Mouse (Mus musculus) MEL (cell line): ENCODE results near the gene Slc1a3. TPM values are rescaled to one million over a fixed set of nuclear protein-coding genes. Genes with fewer than 3 reads are reported as not detected.

ENCODE experiments used
- DNase-seq: peaks from one replicate; pipeline ENCODE4 v3.0.0; 2011; ENCODE audit warnings: low read depth, low spot score
- H3K27ac ChIP-seq: 2 replicates; pipeline ENCODE4 v1.5.1; 2012; ENCODE audit warnings: low read depth, mild to moderate bottlenecking, control low read depth, low read length, moderate library complexity; ENCODE audit not compliant: control insufficient read depth
- H3K27me3 ChIP-seq, 2 experiments: fragments of 150-350 bp in 1 of 2; sonication (generic) in 1 of 2; 2 replicates each; pipeline ENCODE4 v1.6.1; 2012; ENCODE audit warnings: low read length in 2 of 2, mild to moderate bottlenecking in 2 of 2, improper control_type of control experiment in 1 of 2, moderate library complexity in 1 of 2; ENCODE audit not compliant: insufficient read depth in 2 of 2, control insufficient read depth in 1 of 2
- H3K36me3 ChIP-seq, 2 experiments: 2 replicates each; pipeline ENCODE4 v1.6.1; 2012 to 2014; ENCODE audit warnings: low read length in 2 of 2, improper control_type of control experiment in 1 of 2, inconsistent platforms in 1 of 2, mild to moderate bottlenecking in 1 of 2; ENCODE audit not compliant: insufficient read depth in 2 of 2, control insufficient read depth in 1 of 2
- H3K4me1 ChIP-seq, 2 experiments: fragments of 150-350 bp in 1 of 2; sonication (generic) in 1 of 2; 2 replicates each; pipeline ENCODE4 v1.6.1; 2012; ENCODE audit warnings: low read length in 2 of 2, improper control_type of control experiment in 1 of 2, mild to moderate bottlenecking in 1 of 2; ENCODE audit not compliant: insufficient read depth in 2 of 2, control insufficient read depth in 1 of 2
- H3K4me3 ChIP-seq, 2 experiments: fragments of 150-350 bp in 1 of 2; sonication (generic) in 1 of 2; 2 replicates each; pipeline ENCODE4 v1.5.1; 2012; ENCODE audit warnings: low read depth in 2 of 2, low read length in 2 of 2, mild to moderate bottlenecking in 2 of 2, moderate library complexity in 2 of 2, control low read depth in 1 of 2, improper control_type of control experiment in 1 of 2; ENCODE audit not compliant: control insufficient read depth in 1 of 2, insufficient read depth in 1 of 2
- H3K79me2 ChIP-seq: 2 replicates; pipeline ENCODE4 v1.6.1; 2012; ENCODE audit warnings: mild to moderate bottlenecking, low read length, moderate library complexity; ENCODE audit not compliant: control insufficient read depth, poor library complexity, insufficient read depth
- H3K9ac ChIP-seq: 2 replicates; pipeline ENCODE4 v1.6.1; 2012; ENCODE audit warnings: low read depth, mild to moderate bottlenecking, control low read depth, low read length, moderate library complexity; ENCODE audit not compliant: control insufficient read depth, poor library complexity, severe bottlenecking
- H3K9me3 ChIP-seq: fragments of 150-350 bp; sonication (generic); replicated peaks from 2 replicates; pipeline ENCODE4 v1.6.1; 2012; ENCODE audit warnings: mild to moderate bottlenecking, low read length, improper control_type of control experiment, moderate library complexity; ENCODE audit not compliant: insufficient read depth
- BHLHE40 ChIP-seq: IDR thresholded peaks from 2 replicates; pipeline ENCODE4 v1.6.1; 2012; ENCODE audit warnings: low read depth, mild to moderate bottlenecking, inconsistent platforms, low read length, improper control_type of control experiment, borderline replicate concordance
- CTCF ChIP-seq, 3 experiments: IDR thresholded peaks in 2 of 3; conservative IDR thresholded peaks in 1 of 3; 2 replicates each; pipeline ENCODE4 v1.5.1; 2011 to 2012; ENCODE audit warnings: low read length in 3 of 3, low read depth in 2 of 3, mild to moderate bottlenecking in 2 of 3, improper control_type of control experiment in 1 of 3, inconsistent platforms in 1 of 3, mixed read lengths in 1 of 3, moderate library complexity in 1 of 3; ENCODE audit not compliant: control insufficient read depth in 1 of 3, insufficient read depth in 1 of 3, poor library complexity in 1 of 3, severe bottlenecking in 1 of 3
- E2F4 ChIP-seq: IDR thresholded peaks from 2 replicates; pipeline ENCODE4 v1.6.1; 2011; ENCODE audit warnings: low read depth, low read length, improper control_type of control experiment, borderline replicate concordance
- ETS1 ChIP-seq: IDR thresholded peaks from 2 replicates; pipeline ENCODE4 v1.6.1; 2012; ENCODE audit warnings: low read depth, mild to moderate bottlenecking, inconsistent platforms, low read length, improper control_type of control experiment, moderate library complexity
- KAT2A ChIP-seq: conservative IDR thresholded peaks from 2 replicates; pipeline ENCODE4 v1.6.1; 2012; ENCODE audit warnings: low read depth, low read length, improper control_type of control experiment, inconsistent platforms
- MAFK ChIP-seq: IDR thresholded peaks from 2 replicates; pipeline ENCODE4 v1.6.1; 2011; ENCODE audit warnings: low read depth, mild to moderate bottlenecking, low read length, improper control_type of control experiment, borderline replicate concordance
- MAX ChIP-seq: IDR thresholded peaks from 2 replicates; pipeline ENCODE4 v1.6.1; 2011; ENCODE audit warnings: low read length, improper control_type of control experiment
- MEF2A ChIP-seq: IDR thresholded peaks from 2 replicates; pipeline ENCODE4 v1.6.1; 2014; ENCODE audit warnings: low read depth, mild to moderate bottlenecking, inconsistent platforms, low read length, improper control_type of control experiment; ENCODE audit not compliant: poor library complexity, insufficient replicate concordance, severe bottlenecking; ENCODE audit errors: extremely low read depth
- MXI1 ChIP-seq: IDR thresholded peaks from 2 replicates; pipeline ENCODE4 v1.6.1; 2011; ENCODE audit warnings: mild to moderate bottlenecking, low read depth, low read length, improper control_type of control experiment
- POLR2A ChIP-seq, 2 experiments: IDR thresholded peaks; 2 replicates each; pipeline ENCODE4 v1.6.1; 2011 to 2012; ENCODE audit warnings: low read length in 2 of 2, mild to moderate bottlenecking in 2 of 2, control low read depth in 1 of 2, improper control_type of control experiment in 1 of 2, low read depth in 1 of 2, moderate library complexity in 1 of 2; ENCODE audit not compliant: control insufficient read depth in 1 of 2, insufficient read depth in 1 of 2, poor library complexity in 1 of 2
- POLR2AphosphoS2 ChIP-seq: IDR thresholded peaks from 2 replicates; pipeline ENCODE4 v1.6.1; 2011; ENCODE audit warnings: low read length, improper control_type of control experiment
- POLR2AphosphoS5 ChIP-seq: IDR thresholded peaks from 2 replicates; pipeline ENCODE4 v1.6.1; 2012; ENCODE audit warnings: low read depth, borderline replicate concordance, mild to moderate bottlenecking, inconsistent platforms, low read length, moderate library complexity, mixed read lengths
- RAD21 ChIP-seq: IDR thresholded peaks from 2 replicates; pipeline ENCODE4 v1.6.1; 2011; ENCODE audit warnings: mild to moderate bottlenecking, low read depth, low read length, improper control_type of control experiment
- SIN3A ChIP-seq: IDR thresholded peaks from 2 replicates; pipeline ENCODE4 v1.6.1; 2012; ENCODE audit warnings: low read length, improper control_type of control experiment, inconsistent platforms
- UBTF ChIP-seq: IDR thresholded peaks from 2 replicates; pipeline ENCODE4 v1.6.1; 2012; ENCODE audit warnings: low read depth, mild to moderate bottlenecking, inconsistent platforms, low read length, improper control_type of control experiment, moderate library complexity, borderline replicate concordance; ENCODE audit not compliant: insufficient read depth
- USF1 ChIP-seq: IDR thresholded peaks from 2 replicates; pipeline ENCODE4 v1.6.1; 2014; ENCODE audit warnings: low read depth, mild to moderate bottlenecking, inconsistent platforms, low read length, improper control_type of control experiment, moderate library complexity
- ZC3H11A ChIP-seq: IDR thresholded peaks from 2 replicates; pipeline ENCODE4 v1.6.1; 2012; ENCODE audit warnings: low read depth, mild to moderate bottlenecking, inconsistent platforms, low read length, improper control_type of control experiment
- ZKSCAN1 ChIP-seq: IDR thresholded peaks from 2 replicates; pipeline ENCODE4 v1.6.1; 2012; ENCODE audit warnings: low read depth, mild to moderate bottlenecking, inconsistent platforms, low read length, improper control_type of control experiment, moderate library complexity
- ZMIZ1 ChIP-seq: IDR thresholded peaks from 2 replicates; pipeline ENCODE4 v1.6.1; 2012; ENCODE audit warnings: low read depth, mild to moderate bottlenecking, inconsistent platforms, low read length, improper control_type of control experiment, moderate library complexity
- ZNF384 ChIP-seq: IDR thresholded peaks from 2 replicates; pipeline ENCODE4 v1.6.1; 2012; ENCODE audit warnings: low read depth, mild to moderate bottlenecking, inconsistent platforms, low read length, improper control_type of control experiment
- polyA plus RNA-seq, 2 experiments: library from polyadenylated mRNA; stranded (reverse) in 1 of 2; unstranded in 1 of 2; fragments of >175 nt in 1 of 2; fragments of >200 nt in 1 of 2; gene quantifications; 2 replicates each; pipeline versions ENCODE4 v1.2.1 to v1.2.4; 2012; ENCODE audit warnings: low replicate concordance in 2 of 2, low read depth in 1 of 2; ENCODE audit not compliant: insufficient read length in 2 of 2, insufficient read depth in 1 of 2, missing spikeins in 1 of 2
- total RNA-seq: library from RNA; depleted of rRNA; stranded (reverse); fragments of 300-350 nt; gene quantifications from 2 replicates; pipeline ENCODE4 v1.2.3, GENCODE M21; 2012

Slc1a3 gene
- total and polyA plus RNA-seq, 3 experiments, result not detected

GRCm38 (mm10) chr15:8589503-8590116, 121.0 kb downstream of the Slc1a3 start (continued):
- TF ChIP-seq ETS1, result no peak
- no peak for TF ChIP-seq USF1
- TF ChIP-seq ZMIZ1, result no peak
- no peak for TF ChIP-seq POLR2AphosphoS2
- TF ChIP-seq MAX, result no peak
- TF ChIP-seq E2F4, result no peak
- no peak for TF ChIP-seq ZKSCAN1
- TF ChIP-seq MEF2A, result no peak

- H3K9me3 ChIP-seq, result no peaks in the 10 kb centered on the region
- no peak overlapping the region for H3K9ac ChIP-seq
- H3K36me3 ChIP-seq, result no peaks in the 10 kb centered on the region
- no peaks in the 10 kb centered on the region for H3K27me3 ChIP-seq
- no peaks in the 10 kb centered on the region for H3K4me1 ChIP-seq
- no peak for DNase-seq
- no peak overlapping the region for H3K4me3 ChIP-seq
- no peak overlapping the region for H3K27ac ChIP-seq
- H3K79me2 ChIP-seq, result no peaks in the 10 kb centered on the region
- TF ChIP-seq MAFK, result no peak
- TF ChIP-seq CTCF (IDR thresholded peaks at IDR 0.05 in 2 of 3, conservative IDR thresholded peaks at IDR 0.05 in 1 of 3; ENCODE audit: control insufficient read depth in 1 of 3, insufficient read depth in 1 of 3, low read depth in 2 of 3, low read length in 3 of 3, poor library complexity in 1 of 3, severe bottlenecking in 1 of 3), result no peak
- no peak for TF ChIP-seq UBTF
- no peak for TF ChIP-seq MAX
- TF ChIP-seq ZNF384, result 0 out of 2 replicates have a peak, but pooled peaks have one; percentile 18
- TF ChIP-seq POLR2AphosphoS5, result no peak
- TF ChIP-seq BHLHE40, result no peak
- TF ChIP-seq SIN3A, result no peak
Measured at GRCm38 (mm10) chr15:8588065-8588464, 122.5 kb downstream of the Slc1a3 start.

- H3K36me3 ChIP-seq, result no peaks in the 10 kb centered on the region
Measured at GRCm38 (mm10) chr15:8586822-8587281, 123.7 kb downstream of the Slc1a3 start.

More at GRCm38 (mm10) chr15:8586822-8587281, 123.7 kb downstream of the Slc1a3 start:
- TF ChIP-seq MEF2A (no peak), SIN3A (no peak), POLR2A (IDR thresholded peaks at IDR 0.05; ENCODE audit: control insufficient read depth in 1 of 2, insufficient read depth in 1 of 2, low read depth in 1 of 2, low read length in 2 of 2, poor library complexity in 1 of 2) (no peak), RAD21 (no peak), MXI1 (no peak), ZNF384 (no peak), ZC3H11A (no peak), KAT2A (no peak)
- H3K9ac ChIP-seq, result no peak overlapping the region
- no peak overlapping the region for H3K27ac ChIP-seq
- H3K4me1 ChIP-seq, result no peaks in the 10 kb centered on the region
- no peaks in the 10 kb centered on the region for H3K79me2 ChIP-seq
- H3K4me3 ChIP-seq, result no peak overlapping the region
- no peak for DNase-seq
- H3K9me3 ChIP-seq, result no peaks in the 10 kb centered on the region
- no peaks in the 10 kb centered on the region for H3K27me3 ChIP-seq
